In genomic region chr17:67193728-67194127, GRCm38 (mm10) we compare ENCODE assay signal across 28 mouse cellular contexts.
A peak's percentile ranks its signal among the peaks of the same experiment; 100 is the strongest.
DNase-seq lines count a peak whose midpoint lies in the region; ATAC-seq lines count a peak whose summit lies in the region.
"Had no signal": no experiment of that assay in that cellular context is flagged by ENCODE, and none has a peak within 500 bp of the region (broad histone marks: within the 10 kb centered on the region; RNA-seq: fewer than 3 reads in every experiment).

No protein-coding gene starts in this region.

- no peaks in the 10 kb centered on the region for H3K9me3 ChIP-seq in heart, embryonic 12.5 days (replicated peaks)
- H3K9me3 ChIP-seq in megakaryocyte, embryonic 14.5 days, result peaks cover 8% of the 10 kb centered on the region
- H3K9me3 ChIP-seq: embryonic facial prominence, embryonic 13.5 days; embryonic facial prominence, embryonic 15.5 days; forebrain, embryonic 13.5 days; forebrain, embryonic 15.5 days had no signal

- H3K4me2 ChIP-seq in heart, embryonic 12.5 days, result no peak overlapping the region
- H3K4me2 ChIP-seq: embryonic facial prominence, embryonic 13.5 days; embryonic facial prominence, embryonic 15.5 days; forebrain, embryonic 13.5 days; forebrain, embryonic 15.5 days had no signal

- peaks cover 9% of the 10 kb centered on the region for H3K4me1 ChIP-seq in heart, embryonic 12.5 days (replicated peaks)
- H3K4me1 ChIP-seq in megakaryocyte, embryonic 14.5 days, result no peaks in the 10 kb centered on the region
- H3K4me1 ChIP-seq: embryonic facial prominence, embryonic 13.5 days; embryonic facial prominence, embryonic 15.5 days; forebrain, embryonic 13.5 days; forebrain, embryonic 15.5 days had no signal

- H3K27ac ChIP-seq in heart, embryonic 12.5 days (ENCODE audit: poor library complexity, severe bottlenecking), result no peak overlapping the region
- H3K27ac ChIP-seq: embryonic facial prominence, embryonic 13.5 days; embryonic facial prominence, embryonic 15.5 days; forebrain, embryonic 13.5 days; forebrain, embryonic 15.5 days had no signal

- DNase-seq in heart, adult 11 months, result peak; percentile 68
- DNase-seq in c-Kit-positive CD71-negative TER-119-negative erythroid progenitor cells, embryonic 14.5 days (ENCODE audit: low read depth), result peak; percentile 22
- no peak for DNase-seq in left cerebral cortex, adult 9 months (ENCODE audit: low spot score in 2 of 2)
- no peak for DNase-seq in right cerebral cortex, postnatal 10 days (ENCODE audit: low spot score in 2 of 2)
- DNase-seq: adrenal gland, adult 8-10 months; adrenal gland, postnatal 14 days; adrenal gland, postnatal 36 days; cerebellum, adult 11 months; cerebellum, adult 2 months; cerebellum, adult 9-10 months; cerebellum, postnatal 10 days; cerebellum, postnatal 25 days; embryo, embryonic 11 days; forebrain, postnatal 0 days had no signal

- no peaks in the 10 kb centered on the region for H3K27me3 ChIP-seq in heart, embryonic 12.5 days (replicated peaks)
- no peaks in the 10 kb centered on the region for H3K27me3 ChIP-seq in megakaryocyte, embryonic 14.5 days (replicated peaks)
- H3K27me3 ChIP-seq: CH12.LX; embryonic facial prominence, embryonic 13.5 days; embryonic facial prominence, embryonic 15.5 days; forebrain, embryonic 13.5 days; forebrain, embryonic 15.5 days; Patski had no signal

- ATAC-seq in heart, embryonic 12.5 days (ENCODE audit: insufficient number of reproducible peaks, low FRiP score), result no peak
- ATAC-seq in granulocyte monocyte progenitor cell, adult 5-6 weeks (replicated peaks; ENCODE audit: poor library complexity, severe bottlenecking), result peak; percentile 96
- ATAC-seq in erythroid progenitor cell, adult 5-6 weeks (replicated peaks; ENCODE audit: low FRiP score, poor library complexity, severe bottlenecking), result no peak
- ATAC-seq: activated CD4-positive, CD25-positive, alpha-beta regulatory T cell, adult 4 months; CD4-positive, CD25-positive, alpha-beta regulatory T cell, adult 4 months; forebrain, embryonic 13.5 days; forebrain, embryonic 15.5 days; forebrain, postnatal 0 days; Patski had no signal

- no peak overlapping the region for H3K4me3 ChIP-seq in heart, embryonic 12.5 days
- peak overlapping the region; percentile 62 for H3K4me3 ChIP-seq in megakaryocyte, embryonic 14.5 days (replicated peaks)
- H3K4me3 ChIP-seq: embryonic facial prominence, embryonic 13.5 days; embryonic facial prominence, embryonic 15.5 days; erythroblast, embryonic 14.5 days; forebrain, embryonic 13.5 days; forebrain, embryonic 15.5 days had no signal

- no peaks in the 10 kb centered on the region for H3K36me3 ChIP-seq in heart, embryonic 12.5 days
- no peaks in the 10 kb centered on the region for H3K36me3 ChIP-seq in megakaryocyte, embryonic 14.5 days (replicated peaks; ENCODE audit: low read length)
- H3K36me3 ChIP-seq: embryonic facial prominence, embryonic 13.5 days; embryonic facial prominence, embryonic 15.5 days; forebrain, embryonic 15.5 days; G1E had no signal

- H3K9ac ChIP-seq in heart, embryonic 12.5 days, result no peak overlapping the region
- H3K9ac ChIP-seq: embryonic facial prominence, embryonic 13.5 days; embryonic facial prominence, embryonic 15.5 days; forebrain, embryonic 13.5 days; forebrain, embryonic 15.5 days; forebrain, postnatal 0 days had no signal

- 31% methylated on average over 5 of the region's 5 CpGs for WGBS in heart, embryonic 12.5 days

Comparison
In these comparisons a context has a peak if more than half of its experiments do, and no peak if none do; other contexts are left out.
1. DNase-seq: peak in heart, adult 11 months (single experiment) and c-Kit-positive CD71-negative TER-119-negative erythroid progenitor cells, embryonic 14.5 days (single experiment); none in left cerebral cortex, adult 9 months (0 of 2) and right cerebral cortex, postnatal 10 days (0 of 2).